Mouse (Mus musculus): ENCODE measurements at regions not wholly inside any gene's neighbourhood (a gene's known extent, or its start where the extent isn't known, plus 50 kb on each side); places are given as distances from the start of the nearest gene placed in this dataset.

DNA sequence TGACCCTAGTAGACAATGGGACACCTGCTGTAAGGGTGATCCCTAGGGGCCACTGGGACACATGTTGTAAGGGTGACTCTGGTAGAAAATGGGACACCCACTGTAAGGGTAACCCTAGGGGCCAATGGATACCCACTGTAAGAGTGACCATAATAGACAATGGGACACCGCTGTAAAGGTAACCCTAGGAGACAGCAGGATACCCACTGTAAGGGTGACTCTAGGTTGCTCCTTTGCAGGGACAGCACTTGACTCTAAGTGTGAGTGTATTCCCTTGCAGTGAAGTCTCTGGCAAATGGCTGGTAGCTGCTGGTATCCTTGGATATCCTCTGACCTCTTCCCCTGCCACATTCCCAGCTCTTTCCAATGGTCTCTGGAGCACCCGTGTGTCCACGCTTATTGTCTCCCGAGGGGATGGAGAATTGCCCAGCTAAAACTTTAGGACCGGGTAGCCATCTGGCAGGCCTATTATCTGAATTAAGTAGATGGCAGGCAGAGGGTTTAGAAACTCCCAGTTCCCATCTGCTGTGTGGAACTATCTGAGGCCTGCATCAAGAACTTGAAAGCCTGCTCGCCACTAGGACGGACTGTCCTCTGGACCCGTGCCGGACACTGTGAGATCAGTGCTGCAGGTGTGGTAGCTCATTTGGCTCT, 70.8 kb upstream of the Plxnc1 start:
- CTCF ChIA-PET, result interaction anchor here in 1 of 4 experiments (0.5 kb wide), 1 partner anchor 911 kb away, joined by 3 read pairs; no protein-coding TSS in a partner anchor
- POLR2A ChIA-PET, result interaction anchor here in 1 of 4 experiments (0.6 kb wide), 1 partner anchor 24 kb away, joined by 4 read pairs; no protein-coding TSS in a partner anchor

DNA sequence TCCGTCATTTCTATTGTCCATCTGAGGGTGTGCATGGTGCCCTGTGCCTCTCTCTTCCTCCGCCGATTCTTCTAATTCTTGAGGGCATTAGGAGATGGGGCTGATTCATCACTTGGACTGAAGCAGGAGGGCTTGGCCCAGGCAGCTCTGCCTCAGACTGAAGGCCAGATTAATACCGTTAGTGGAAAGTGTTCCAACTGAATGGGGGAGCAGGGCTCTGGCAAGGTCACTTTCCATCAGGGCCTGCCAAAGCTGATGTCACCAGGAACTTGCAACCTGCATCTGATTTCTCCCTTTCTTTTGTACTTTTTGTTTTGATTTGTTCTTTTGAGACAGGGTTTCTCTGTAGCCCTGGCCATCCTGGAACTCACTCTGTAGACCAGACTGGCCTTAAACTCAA, 69.3 kb upstream of the Plxnc1 start:
- POLR2A ChIA-PET, result interaction anchor here in 1 of 4 experiments (1.2 kb wide), 1 partner anchor 9 kb away, joined by 3 read pairs; no protein-coding TSS in a partner anchor
- CTCF ChIA-PET, result interaction anchor here in 2 of 4 experiments (0.6 to 1.1 kb wide), 3 partner anchors 23 to 926 kb away, joined by 3 read pairs; no protein-coding TSS in a partner anchor

GRCm38 (mm10) chr10:95013213-95013915, 68.7 kb upstream of the Plxnc1 start:
- CTCF ChIA-PET, result interaction anchor here in 3 of 4 experiments (0.5 to 1.1 kb wide), 8 partner anchors 13 to 526 kb away, joined by 3 to 7 read pairs (median 3); no protein-coding TSS in a partner anchor
- POLR2A ChIA-PET, result no interaction called here

- ChIA-PET POLR2A (no interaction called here), CTCF (no interaction called here)
These were observed 65.7 kb upstream of the Plxnc1 start for GRCm38 (mm10) chr10:95010333-95010732.

DNA sequence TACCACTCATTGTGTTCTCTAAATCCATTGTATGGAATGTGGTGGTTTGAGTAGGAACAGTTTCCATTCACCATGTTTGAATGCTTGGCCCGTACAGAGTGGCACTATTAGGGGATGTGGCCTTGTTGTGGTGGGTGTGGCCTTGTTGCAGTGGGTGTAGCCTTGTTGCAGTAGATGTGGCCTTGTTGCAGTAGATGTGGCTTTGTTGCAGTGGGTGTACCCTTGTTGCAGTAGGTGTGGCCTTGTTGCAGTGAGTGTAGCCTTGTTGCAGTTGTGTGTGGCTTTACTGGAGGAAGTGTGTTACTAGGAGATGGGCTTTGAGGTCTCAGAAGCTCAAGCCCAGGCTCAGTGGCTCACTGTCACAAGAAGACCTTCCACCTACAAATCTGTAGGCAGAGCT, 64.4 kb upstream of the Plxnc1 start:
- POLR2A ChIA-PET, result interaction anchor here in 1 of 4 experiments (0.5 kb wide), 1 partner anchor 20 kb away, joined by 3 read pairs; no protein-coding TSS in a partner anchor
- CTCF ChIA-PET, result no interaction called here

DNA sequence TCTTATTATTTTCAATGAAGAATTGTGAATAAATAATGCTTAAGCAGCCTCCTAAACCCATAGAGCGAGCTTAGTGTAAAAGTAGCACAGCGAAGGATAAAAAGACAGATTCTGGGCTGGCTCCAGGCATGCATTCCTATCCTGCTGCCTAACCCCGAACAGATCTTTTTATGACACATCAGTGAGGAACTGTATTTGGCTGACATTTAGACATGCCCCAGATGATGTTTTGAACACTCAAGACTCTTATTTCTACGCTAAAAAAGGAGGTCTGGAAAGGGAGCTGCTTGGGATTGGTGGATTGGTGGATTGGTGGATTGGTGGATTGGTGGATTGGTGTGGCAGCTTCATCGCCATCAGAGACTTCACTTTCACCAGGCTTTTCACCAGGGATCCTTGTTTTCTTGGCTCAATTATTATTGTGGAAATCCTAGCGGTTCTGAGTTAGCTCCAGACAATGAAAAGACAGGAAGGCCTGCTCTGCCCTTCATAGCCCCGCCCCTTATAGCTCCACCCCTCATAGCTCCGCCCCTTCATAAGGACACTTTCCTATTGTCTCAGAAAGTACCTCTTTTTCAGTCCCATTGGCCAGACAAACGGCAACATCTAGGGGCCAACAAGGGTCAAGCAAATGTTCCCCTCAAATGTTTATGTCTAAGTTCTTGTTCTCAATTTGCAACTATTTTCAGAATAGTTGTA, 59.6 kb upstream of the Plxnc1 start:
- POLR2A ChIA-PET, result interaction anchor here in 2 of 4 experiments (0.6 to 1.4 kb wide), 4 partner anchors 122 to 366 kb away, joined by 3 to 4 read pairs (median 4); no protein-coding TSS in a partner anchor
- CTCF ChIA-PET, result interaction anchor here in 2 of 4 experiments (0.7 to 1.4 kb wide), 2 partner anchors 13 kb away, joined by 4 to 7 read pairs; no protein-coding TSS in a partner anchor

- ChIA-PET POLR2A (interaction anchor here in 2 of 4 experiments (0.6 to 1.4 kb wide), 3 partner anchors 122 to 265 kb away, joined by 3 to 4 read pairs (median 4); no protein-coding TSS in a partner anchor), CTCF (interaction anchor here in 1 of 4 experiments (1.4 kb wide), 1 partner anchor 12 kb away, joined by 7 read pairs; no protein-coding TSS in a partner anchor)
These were observed 59.0 kb upstream of the Plxnc1 start for GRCm38 (mm10) chr10:95003621-95004020.

GRCm38 (mm10) chr10:95001650-95002049, 57.0 kb upstream of the Plxnc1 start:
- ChIA-PET CTCF (interaction anchor here in 1 of 4 experiments (1.7 kb wide), 1 partner anchor 10 kb away, joined by 7 read pairs; no protein-coding TSS in a partner anchor), POLR2A (no interaction called here)

DNA sequence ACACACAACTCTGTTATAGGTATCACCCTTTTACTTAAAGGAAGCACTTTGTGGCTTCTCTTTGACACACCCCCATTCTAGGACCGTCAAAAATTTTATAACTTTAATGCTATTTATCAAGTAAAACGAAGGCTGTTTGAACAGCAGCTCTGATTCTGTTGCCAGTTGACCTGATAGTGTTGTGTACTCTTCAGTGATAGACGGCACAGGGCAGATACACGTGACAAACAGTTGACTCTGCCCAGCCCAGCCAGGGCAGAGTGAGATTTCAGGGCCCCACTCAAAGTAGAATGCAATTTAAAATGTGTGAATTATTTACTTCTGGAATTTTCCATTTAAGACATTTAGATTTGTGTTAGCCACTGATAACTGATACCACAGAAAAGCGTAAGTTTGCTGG, 55.1 kb upstream of the Plxnc1 start:
- POLR2A ChIA-PET, result no interaction called here
- CTCF ChIA-PET, result no interaction called here

Data from embryonic stem cell, embryonic (primary cell).